Mouse (Mus musculus): ENCODE results near the gene Bcl9l.

The Bcl9l gene

DNA sequence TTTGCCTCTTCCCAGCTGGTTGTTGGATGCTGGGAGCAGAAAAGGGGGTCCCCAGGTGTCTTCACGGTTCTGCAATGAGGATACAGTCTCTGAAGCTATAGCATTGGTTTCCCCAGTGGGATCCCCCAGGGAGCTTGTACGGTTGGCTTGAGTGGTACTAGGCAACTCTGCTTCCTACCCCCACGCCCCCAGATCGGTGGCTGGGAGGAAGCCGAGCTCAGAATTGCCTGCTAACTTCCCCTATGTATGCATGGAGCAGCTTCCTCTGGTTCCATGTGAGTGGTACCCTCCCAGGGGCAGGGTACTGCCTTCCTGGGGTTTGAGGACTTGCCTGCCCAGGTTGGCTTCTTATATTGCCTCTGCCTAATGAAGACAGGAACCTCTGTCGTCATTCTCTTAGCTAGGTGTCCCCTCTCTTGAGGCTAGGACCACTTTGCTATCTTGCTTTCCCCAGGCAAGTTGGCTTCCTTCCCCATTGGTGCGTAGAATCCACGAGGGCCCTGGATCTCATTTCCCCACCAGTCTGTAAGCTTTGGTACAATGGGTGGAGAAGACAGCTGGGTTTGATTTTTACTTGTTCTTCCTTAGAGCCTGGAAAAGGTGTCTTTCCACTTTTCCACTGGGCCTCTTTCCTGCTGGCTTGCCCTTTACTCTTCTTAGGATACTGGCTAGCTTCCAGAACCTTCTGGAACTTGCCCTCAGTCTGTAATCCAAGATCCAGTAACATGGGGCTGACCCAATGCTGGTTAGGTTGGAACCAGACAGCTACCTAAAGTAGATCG is 29.5 kb downstream of the Bcl9l start:
- DNase-seq (ENCODE audit: low read depth, low spot score), result no peak

DNA sequence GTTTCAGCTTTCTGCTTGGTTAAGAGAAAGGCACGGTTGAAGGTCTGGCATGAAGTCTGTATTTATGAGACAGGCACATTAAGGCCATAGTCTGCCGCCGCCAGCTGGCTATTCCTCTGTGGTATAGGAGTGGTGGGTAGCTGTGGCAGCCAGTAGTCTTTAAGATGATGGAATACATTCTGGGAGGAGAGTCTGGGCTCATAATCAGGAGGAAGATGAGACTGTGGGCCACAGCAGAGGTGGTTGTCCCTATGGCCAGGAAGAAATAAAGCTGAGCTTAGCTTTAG is 30.0 kb downstream of the Bcl9l start:
- DNase-seq (ENCODE audit: low read depth, low spot score), result no peak

DNA sequence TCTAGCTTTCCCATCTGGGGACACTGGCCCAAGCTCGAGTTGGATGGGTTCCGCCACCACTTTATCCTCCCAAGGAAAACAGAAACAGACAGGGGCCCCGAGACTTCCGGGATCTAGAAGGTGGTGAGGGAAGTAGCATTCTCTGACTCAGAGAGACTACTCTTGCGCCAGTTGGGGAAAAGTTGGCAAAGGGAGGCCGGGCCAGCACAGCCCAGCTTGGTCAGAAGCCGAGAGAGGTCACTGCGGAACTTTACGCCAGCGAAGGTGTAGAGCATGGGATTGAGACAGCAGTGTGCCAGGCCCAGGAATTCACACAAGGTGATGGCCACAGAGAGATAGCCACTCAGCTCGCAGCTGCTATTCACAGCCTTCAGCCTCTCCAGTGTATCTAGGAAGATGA is 30.5 kb downstream of the Bcl9l start:
- no peak for DNase-seq (ENCODE audit: low read depth, low spot score)

DNA sequence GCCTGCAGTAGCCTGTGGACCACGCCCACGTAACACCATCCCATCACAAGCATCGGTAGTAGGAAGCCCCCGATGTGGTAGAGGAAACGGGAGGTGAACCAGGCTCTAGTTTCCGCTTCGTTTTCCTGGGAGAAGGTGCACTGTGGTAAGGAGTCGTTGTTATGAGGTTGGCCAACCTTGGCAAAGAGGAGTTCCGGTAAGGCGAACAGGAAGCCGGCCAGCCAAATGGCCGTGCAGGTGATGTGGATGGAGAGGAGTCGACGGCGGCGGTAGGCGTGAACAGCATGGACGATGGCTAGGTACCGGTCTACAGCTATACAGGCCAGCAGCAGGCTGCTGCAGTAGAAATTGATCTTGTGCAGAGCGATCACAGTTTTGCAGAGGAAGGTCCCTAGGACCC is 31.0 kb downstream of the Bcl9l start:
- no peak for DNase-seq (ENCODE audit: low read depth, low spot score)

DNA sequence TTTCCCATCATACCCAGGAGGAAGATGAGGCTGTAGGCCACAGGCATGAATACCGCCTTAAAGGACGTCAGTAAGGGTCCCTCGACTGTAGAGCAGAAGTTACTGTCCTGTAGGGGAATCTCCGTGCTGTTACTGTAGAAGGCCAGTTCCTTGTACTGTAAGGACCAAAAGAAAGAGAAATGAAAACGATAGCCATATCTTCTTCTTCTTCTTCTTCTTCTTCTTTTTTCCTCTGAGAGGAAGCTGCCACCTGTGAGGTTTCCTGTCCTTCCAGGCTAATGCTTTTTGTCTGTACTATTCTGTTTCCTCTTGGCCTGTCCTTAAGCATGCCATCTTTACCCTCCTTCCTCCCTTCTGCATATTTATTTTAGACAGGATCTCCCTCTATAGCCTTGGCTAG is 31.5 kb downstream of the Bcl9l start:
- no peak for DNase-seq (ENCODE audit: low read depth, low spot score)

GRCm38 (mm10) chr9:44515131-44515751 is 32.6 kb downstream of the Bcl9l start:
- DNase-seq (ENCODE audit: low read depth, low spot score), result peak; percentile 76

GRCm38 (mm10) chr9:44515891-44516290 is 33.3 kb downstream of the Bcl9l start:
- no peak for DNase-seq (ENCODE audit: low read depth, low spot score)

DNA sequence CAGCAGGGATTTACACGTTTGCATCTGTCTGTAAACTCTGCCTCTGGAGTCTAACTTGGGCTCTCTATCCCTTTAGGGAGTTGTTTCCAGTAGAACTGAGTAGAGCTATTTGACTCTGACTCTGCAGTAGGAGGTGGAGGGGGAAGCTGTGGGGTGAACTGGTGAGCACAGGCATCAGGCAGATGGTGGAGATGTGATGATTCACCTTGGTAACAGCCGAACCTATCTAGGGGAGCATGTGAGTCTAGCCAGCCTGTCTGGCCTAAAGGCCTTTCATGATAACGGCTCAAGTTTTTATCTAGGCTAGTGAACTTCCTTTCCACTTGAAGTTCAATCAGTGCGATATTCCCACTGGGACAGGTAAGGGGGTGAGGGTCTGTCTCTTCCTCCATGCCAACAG is 34.7 kb downstream of the Bcl9l start:
- peak; percentile 62 for DNase-seq (ENCODE audit: low read depth, low spot score)

- no peak for DNase-seq (ENCODE audit: low read depth, low spot score)
Observed at GRCm38 (mm10) chr9:44518068-44518467, 35.4 kb downstream of the Bcl9l start.

- no peak for DNase-seq (ENCODE audit: low read depth, low spot score)
Observed at GRCm38 (mm10) chr9:44521927-44522326, 39.3 kb downstream of the Bcl9l start.

DNA sequence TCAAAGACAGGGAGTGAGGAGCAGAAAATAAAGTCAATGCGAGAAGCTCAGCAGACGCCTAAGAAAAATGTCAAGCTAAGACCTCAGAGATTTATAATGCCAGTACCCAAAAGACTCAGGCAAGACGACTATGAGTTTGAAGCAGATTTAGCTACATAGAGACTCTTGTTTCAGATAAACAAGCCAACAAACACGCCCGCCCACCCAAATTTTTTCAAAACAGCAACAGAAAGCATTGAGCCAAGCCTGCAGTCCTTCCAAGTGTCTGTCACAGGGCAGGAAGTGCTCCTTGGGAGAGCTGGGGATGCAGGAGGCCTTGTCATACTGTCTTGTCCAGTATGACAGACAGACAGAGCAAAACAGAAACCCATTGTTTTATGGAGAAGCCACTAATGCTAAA is 41.1 kb downstream of the Bcl9l start:
- DNase-seq (ENCODE audit: low read depth, low spot score), result no peak

- no peak for DNase-seq (ENCODE audit: low read depth, low spot score)
Observed at GRCm38 (mm10) chr9:44524235-44524826, 41.7 kb downstream of the Bcl9l start.

DNA sequence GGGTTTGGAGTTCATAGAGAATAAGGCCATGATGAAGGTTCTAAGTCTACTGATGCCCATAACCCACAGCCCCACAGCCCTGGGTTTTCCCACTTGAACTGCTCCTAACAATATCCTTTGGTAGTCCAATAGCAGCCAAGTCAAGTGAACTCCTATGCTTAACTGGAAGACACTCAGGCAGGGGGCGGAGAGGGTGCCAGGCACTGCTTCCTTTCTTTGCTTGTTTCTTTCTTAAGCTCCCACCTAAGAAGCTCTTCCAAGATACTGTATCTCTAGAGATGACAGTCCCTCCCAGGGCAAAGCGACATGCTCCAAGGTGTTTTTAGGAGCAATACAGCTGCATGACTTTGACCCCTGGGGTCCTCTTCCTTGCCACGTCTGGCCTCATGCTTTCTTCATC is 42.4 kb downstream of the Bcl9l start:
- no peak for DNase-seq (ENCODE audit: low read depth, low spot score)

- no peak for DNase-seq (ENCODE audit: low read depth, low spot score)
Observed at GRCm38 (mm10) chr9:44525589-44525988, 43.0 kb downstream of the Bcl9l start.

GRCm38 (mm10) chr9:44526337-44527112 is 43.9 kb downstream of the Bcl9l start:
- DNase-seq (ENCODE audit: low read depth, low spot score), result no peak

- no peak for DNase-seq (ENCODE audit: low read depth, low spot score)
Observed at GRCm38 (mm10) chr9:44528340-44528739, 45.7 kb downstream of the Bcl9l start.

DNA sequence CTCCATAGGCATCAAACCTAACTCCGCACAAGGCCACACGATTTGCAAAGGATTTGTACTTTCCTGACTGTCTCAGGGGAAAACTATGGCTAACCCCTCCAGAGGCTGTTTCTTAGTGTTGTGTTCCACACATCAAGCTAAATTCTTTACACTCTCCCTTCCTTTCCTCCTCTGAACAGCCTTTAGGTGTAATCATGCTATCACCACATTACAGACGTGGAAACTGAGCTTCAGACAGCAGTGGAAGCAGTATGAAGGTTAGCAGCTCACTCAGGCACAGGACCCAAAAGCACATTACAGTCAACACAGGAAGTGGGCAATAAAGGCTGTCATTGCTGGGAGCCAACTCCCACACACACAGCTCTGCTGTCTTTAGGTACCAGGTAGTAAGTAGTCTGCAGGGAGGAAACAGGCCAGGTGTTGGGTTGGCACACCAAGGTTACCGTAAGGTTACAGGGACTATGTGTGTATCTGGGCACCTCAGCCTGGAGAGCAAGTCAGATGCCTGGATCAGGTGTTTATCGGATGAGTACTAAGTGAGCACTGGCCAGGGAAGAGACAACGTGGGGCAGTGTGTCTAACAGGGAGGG is 50.5 kb downstream of the Bcl9l start:
- no peak for DNase-seq (ENCODE audit: low read depth, low spot score)

DNA sequence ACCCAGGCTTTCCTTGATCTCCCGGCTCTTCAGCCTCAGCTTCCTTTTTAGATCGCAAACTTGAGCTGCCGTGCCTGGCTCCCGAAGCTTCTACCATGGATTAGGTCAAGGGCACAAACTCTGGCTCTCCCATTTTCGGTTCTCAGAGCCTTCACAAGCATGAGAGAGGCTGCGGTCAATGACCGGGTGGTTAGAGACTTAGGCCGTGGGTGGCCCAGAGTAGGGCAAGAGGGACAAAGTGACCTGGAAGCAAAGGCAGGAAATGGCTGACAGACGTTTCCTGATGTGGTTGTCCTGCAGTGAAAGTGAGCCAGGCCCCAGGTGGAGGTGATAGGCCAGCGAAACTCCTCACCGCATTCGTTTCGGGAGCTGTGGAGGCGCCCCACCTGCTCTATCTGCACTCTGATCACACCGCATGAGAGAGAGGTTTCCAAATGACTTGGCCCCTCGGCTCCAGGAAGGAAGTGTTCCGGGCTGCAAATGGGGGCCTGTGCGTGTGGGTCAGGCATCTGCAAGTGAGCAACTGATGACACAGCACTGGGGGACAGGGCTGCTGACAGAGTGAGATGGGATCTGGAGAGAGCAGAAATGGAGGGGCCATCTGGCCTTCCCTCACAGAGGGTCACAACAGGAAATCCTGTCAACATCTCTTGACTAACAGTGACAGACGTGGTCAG is 55.1 kb downstream of the Bcl9l start:
- DNase-seq (ENCODE audit: low read depth, low spot score), result no peak

DNA sequence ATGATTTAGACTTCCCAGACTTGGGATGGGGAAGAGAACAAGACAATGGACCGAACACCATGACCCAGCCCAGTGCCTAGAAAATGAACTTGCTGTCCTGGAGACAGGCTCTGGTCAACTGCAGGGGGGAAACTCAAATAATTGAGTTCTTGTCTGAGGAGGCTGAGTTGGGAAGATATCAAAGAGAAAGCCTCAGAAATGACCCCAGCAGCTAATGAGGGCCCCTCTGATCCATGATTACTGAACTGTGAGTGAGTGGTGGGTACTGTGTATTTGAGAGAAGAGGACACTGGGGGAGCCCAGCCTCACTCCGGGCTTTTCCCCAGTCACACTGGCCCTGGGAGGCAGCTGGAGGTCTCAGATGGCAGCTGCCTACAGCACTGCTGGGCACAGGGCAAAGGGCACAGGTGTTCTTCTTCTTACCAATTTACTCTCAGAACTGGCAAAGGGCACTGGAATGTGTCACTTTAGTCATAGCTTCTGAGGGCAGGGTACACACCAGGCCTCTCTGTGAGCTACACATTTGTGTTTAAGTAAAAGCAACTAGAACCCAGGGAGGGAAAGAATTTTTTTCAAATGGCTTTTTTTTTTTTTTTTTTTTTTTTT is 57.3 kb downstream of the Bcl9l start:
- no peak for DNase-seq (ENCODE audit: low read depth, low spot score)

DNA sequence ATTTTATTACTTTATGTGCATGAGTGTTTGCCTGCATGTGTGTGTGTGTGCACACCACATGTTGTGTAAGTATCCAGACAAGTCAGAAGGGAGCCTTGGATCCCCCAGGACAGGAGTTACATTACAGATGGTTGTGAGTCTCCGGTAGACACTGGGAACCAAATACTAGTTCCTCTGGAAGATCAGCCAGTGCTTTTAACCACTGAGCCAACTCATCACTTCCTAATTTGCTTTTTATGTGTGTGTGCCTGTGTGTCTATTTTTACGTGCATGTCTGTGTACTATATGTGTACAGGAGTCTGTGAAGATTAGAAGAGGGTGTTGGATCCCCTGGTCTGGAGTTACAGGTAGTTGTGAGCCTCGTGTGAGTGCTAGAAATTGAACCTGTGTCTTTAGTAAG is 58.1 kb downstream of the Bcl9l start:
- no peak for DNase-seq (ENCODE audit: low read depth, low spot score)

- DNase-seq (ENCODE audit: low read depth, low spot score), result no peak
Observed at GRCm38 (mm10) chr9:44542364-44542763, 59.7 kb downstream of the Bcl9l start.
